Mouse (Mus musculus) erythroblast, adult 5-6 weeks (primary cell): ENCODE data around the gene Dclk1. TPM values are rescaled to one million over a fixed set of nuclear protein-coding genes. Genes with fewer than 3 reads are reported as not detected.

Experiments used
- ATAC-seq: replicated peaks from 2 replicates; pipeline ENCODE4 v1.8.0; 2016; ENCODE audit warnings: moderate number of reproducible peaks, mild to moderate bottlenecking, moderate TSS enrichment, inconsistent platforms; ENCODE audit not compliant: poor library complexity, low FRiP score, severe bottlenecking
- total RNA-seq, 2 experiments: library from RNA; stranded (forward) in 1 of 2; stranded (reverse) in 1 of 2; fragments of 150-400 nt in 1 of 2; fragments of 200-764, 138-1000 nt in 1 of 2; gene quantifications; 2 replicates each; pipeline versions ENCODE4 v1.2.3 to v1.2.4; 2015 to 2017; ENCODE audit warnings: low replicate concordance in 2 of 2

Dclk1 gene
- total RNA-seq, 2 experiments from 2014 or later = not detected

GRCm38 (mm10) chr3:55378591-55378990 is 136.4 kb downstream of the Dclk1 start:
- no peak for ATAC-seq

GRCm38 (mm10) chr3:55380471-55380870 is 138.3 kb downstream of the Dclk1 start:
- no peak for ATAC-seq

GRCm38 (mm10) chr3:55392605-55393004 is 150.4 kb downstream of the Dclk1 start:
- ATAC-seq = no peak

- ATAC-seq = no peak
Observed at GRCm38 (mm10) chr3:55393549-55393948, 151.4 kb downstream of the Dclk1 start.

GRCm38 (mm10) chr3:55396792-55397191 is 154.6 kb downstream of the Dclk1 start:
- ATAC-seq = no peak

- no peak for ATAC-seq
Observed at GRCm38 (mm10) chr3:55397752-55398693, 155.9 kb downstream of the Dclk1 start.

GRCm38 (mm10) chr3:55401236-55401635 is 159.1 kb downstream of the Dclk1 start:
- no peak for ATAC-seq

- ATAC-seq = no peak
Observed at GRCm38 (mm10) chr3:55404751-55405150, 162.6 kb downstream of the Dclk1 start.

- no peak for ATAC-seq
Observed at GRCm38 (mm10) chr3:55406616-55407015, 164.5 kb downstream of the Dclk1 start.

- ATAC-seq = no peak
Observed at GRCm38 (mm10) chr3:55411547-55411946, 169.4 kb downstream of the Dclk1 start.

GRCm38 (mm10) chr3:55415527-55415950 is 173.4 kb downstream of the Dclk1 start:
- no peak for ATAC-seq

- ATAC-seq = no peak
Observed at GRCm38 (mm10) chr3:55418845-55419244, 176.7 kb downstream of the Dclk1 start.

- ATAC-seq = no peak
Observed at GRCm38 (mm10) chr3:55419334-55419733, 177.2 kb downstream of the Dclk1 start.

- no peak for ATAC-seq
Observed at GRCm38 (mm10) chr3:55420436-55421083, 178.4 kb downstream of the Dclk1 start.

GRCm38 (mm10) chr3:55423640-55424397 is 181.7 kb downstream of the Dclk1 start:
- ATAC-seq = no peak

GRCm38 (mm10) chr3:55430022-55430549 is 187.9 kb downstream of the Dclk1 start:
- no peak for ATAC-seq

- ATAC-seq = no peak
Observed at GRCm38 (mm10) chr3:55431223-55431622, 189.1 kb downstream of the Dclk1 start.

GRCm38 (mm10) chr3:55434276-55434675 is 192.1 kb downstream of the Dclk1 start:
- no peak for ATAC-seq

- ATAC-seq = no peak
Observed at GRCm38 (mm10) chr3:55438824-55439446, 196.8 kb downstream of the Dclk1 start.

- no peak for ATAC-seq
Observed at GRCm38 (mm10) chr3:55440342-55440741, 198.2 kb downstream of the Dclk1 start.
